ENCODE assay signal across 9 mouse cellular contexts in genomic region chr14:41263853-41264755, GRCm38 (mm10). TPM values are rescaled to one million over a fixed set of nuclear protein-coding genes. Genes with fewer than 3 reads are reported as not detected.
DNase-seq lines count a peak whose midpoint lies in the region; ATAC-seq lines count a peak whose summit lies in the region.
"Not testable (repeated sequence)": the region's sequence is repeated elsewhere in the genome, so short reads cannot be mapped to it uniquely, and the experiment has no call there.
"Had no signal": no experiment of that assay in that cellular context is flagged by ENCODE, and none has a peak within 500 bp of the region (broad histone marks: within the 10 kb centered on the region; RNA-seq: fewer than 3 reads in every experiment).

No protein-coding gene starts in this region.

- H3K27ac ChIP-seq in hindbrain, embryonic 10.5 days; limb, embryonic 10.5 days; midbrain, embryonic 15.5 days: not testable (repeated sequence)

- H3K4me2 ChIP-seq in midbrain, embryonic 15.5 days = peak overlapping the region; percentile 50

- not testable (repeated sequence) for H3K27me3 ChIP-seq in hindbrain, embryonic 10.5 days (ENCODE audit: insufficient read depth, poor library complexity, severe bottlenecking); limb, embryonic 10.5 days (ENCODE audit: low read depth, poor library complexity, severe bottlenecking); midbrain, embryonic 15.5 days (replicated peaks)

- H3K9me3 ChIP-seq in hindbrain, embryonic 10.5 days; limb, embryonic 10.5 days (replicated peaks); midbrain, embryonic 15.5 days: not testable (repeated sequence)

- ATAC-seq in frontal cortex, adult (ENCODE audit: low TSS enrichment) = 0 out of 2 replicates have a peak, but pooled peaks have one; percentile 78
- ATAC-seq in midbrain, embryonic 15.5 days (replicated peaks) = peak; percentile 94

- not testable (repeated sequence) for H3K9ac ChIP-seq in midbrain, embryonic 15.5 days

- DNase-seq in cerebellum, postnatal 4 days (ENCODE audit: low spot score in 2 of 2) = peak; percentile 31 to 33
- peak; percentile 2 for DNase-seq in hindbrain, embryonic 10.5 days (ENCODE audit: low spot score)
- peak; percentile 38 to 46 for DNase-seq in kidney, postnatal 4 days
- peak; percentile 28 for DNase-seq in limb, embryonic 10.5 days (ENCODE audit: low spot score)
- peak; percentile 24 for DNase-seq in right cerebral cortex, postnatal 4 days

- peak overlapping the region; percentile 43 for H3K4me3 ChIP-seq in hindbrain, embryonic 10.5 days
- peak overlapping the region; percentile 36 for H3K4me3 ChIP-seq in limb, embryonic 10.5 days
- H3K4me3 ChIP-seq in midbrain, embryonic 15.5 days = peak overlapping the region; percentile 34

- WGBS in hindbrain, embryonic 10.5 days = 4% methylated on average over 26 of the region's 29 CpGs
- WGBS in limb, embryonic 10.5 days = 3% methylated on average over 25 of the region's 29 CpGs
- WGBS in midbrain, embryonic 15.5 days = 5% methylated on average over 26 of the region's 29 CpGs

- not testable (repeated sequence) for H3K4me1 ChIP-seq in hindbrain, embryonic 10.5 days (replicated peaks); limb, embryonic 10.5 days; midbrain, embryonic 15.5 days

- not testable (repeated sequence) for H3K36me3 ChIP-seq in hindbrain, embryonic 10.5 days; limb, embryonic 10.5 days; midbrain, embryonic 15.5 days (replicated peaks)

RNA-seq across cellular contexts. Expression of gene Gm2832, which starts 14.5 kb away (rescaled TPM):
- polyA plus RNA-seq in hindbrain, embryonic 10.5 days (2016; fragmentation: Nextera tagmentation; extraction: Ambion mirVana) = 0.11 TPM in 1 of 2 replicates, not detected in the other
- polyA plus RNA-seq in limb, embryonic 10.5 days (2016; fragmentation: Nextera tagmentation; extraction: Ambion mirVana) = 0.10 and 0.13 TPM in 2 replicates
- polyA plus RNA-seq in midbrain, embryonic 15.5 days (2015; fragmentation: Nextera tagmentation; extraction: Ambion mirVana) = 0.23 and 0.41 TPM in 2 replicates
- polyA plus RNA-seq: inflammation-experienced regulatory T-cells, adult 6 months; thymus, postnatal 0 days had no signal
